Mouse (Mus musculus): ENCODE results near the gene Tex21.

- TF ChIP-seq GATA1 (IDR thresholded peaks at IDR 0.05; ENCODE audit: borderline replicate concordance, low read length): no peak
- TF ChIP-seq FLI1 (IDR thresholded peaks at IDR 0.05; ENCODE audit: low read length): no peak
Observed at GRCm38 (mm10) chr12:76271516-76271915, 25.0 kb upstream of the Tex21 start.

Measured in megakaryocyte, embryonic 14.5 days (primary cell).